Mouse (Mus musculus): ENCODE results near the gene Pde6g. TPM values are rescaled to one million over a fixed set of nuclear protein-coding genes. Genes with fewer than 3 reads are reported as not detected.
"Not testable (repeated sequence)": the region's sequence is repeated elsewhere in the genome, so short reads cannot be mapped to it uniquely, and the experiment has no call there.

Pde6g gene
- polyA plus RNA-seq, 1 experiment from 2014 or later, result 0.59 TPM

DNA sequence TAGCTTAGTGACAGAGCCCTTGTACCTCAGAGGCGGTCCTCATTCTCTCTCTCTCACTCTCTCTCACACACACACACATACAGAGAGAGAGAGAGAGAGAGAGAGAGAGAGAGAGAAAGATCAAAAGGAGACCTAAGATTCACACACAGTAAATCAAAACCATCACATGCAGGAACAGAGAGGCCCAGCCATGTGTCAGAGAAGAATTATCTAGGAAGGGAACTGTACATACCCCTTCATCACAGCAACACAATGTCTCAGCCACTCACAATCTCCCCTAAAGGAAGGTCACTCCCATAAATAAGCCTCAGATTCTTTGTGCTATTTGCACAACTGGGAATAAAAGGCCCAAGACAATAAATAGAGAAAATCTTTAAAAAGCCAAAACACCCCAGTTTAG, 34.7 kb downstream of the Pde6g start:
- Histone ChIP-seq H3K4me2 (ENCODE audit: low read depth, low read length) (no peak overlapping the region), H3K27ac (ENCODE audit: low read depth, low read length) (no peak overlapping the region), H3K27me3 (ENCODE audit: control insufficient read depth, insufficient read depth, low read length) (no peaks in the 10 kb centered on the region), H3K4me3 (ENCODE audit: low read depth, low read length) (no peak overlapping the region), H3K36me3 (ENCODE audit: control insufficient read depth, insufficient read depth, low read length) (peaks cover 40% of the 10 kb centered on the region), H3K9me3 (ENCODE audit: control insufficient read depth, low read length) (no peaks in the 10 kb centered on the region), H3K4me1 (ENCODE audit: control insufficient read depth, insufficient read depth, low read length) (no peaks in the 10 kb centered on the region; the same call in 1 of the 2 replicates), H3K9ac (replicated peaks; ENCODE audit: low read depth, low read length) (no peak overlapping the region)
- ATAC-seq (ENCODE audit: low read depth), result no peak
- WGBS, result 95% methylated on average over 1 of the region's 1 CpGs

DNA sequence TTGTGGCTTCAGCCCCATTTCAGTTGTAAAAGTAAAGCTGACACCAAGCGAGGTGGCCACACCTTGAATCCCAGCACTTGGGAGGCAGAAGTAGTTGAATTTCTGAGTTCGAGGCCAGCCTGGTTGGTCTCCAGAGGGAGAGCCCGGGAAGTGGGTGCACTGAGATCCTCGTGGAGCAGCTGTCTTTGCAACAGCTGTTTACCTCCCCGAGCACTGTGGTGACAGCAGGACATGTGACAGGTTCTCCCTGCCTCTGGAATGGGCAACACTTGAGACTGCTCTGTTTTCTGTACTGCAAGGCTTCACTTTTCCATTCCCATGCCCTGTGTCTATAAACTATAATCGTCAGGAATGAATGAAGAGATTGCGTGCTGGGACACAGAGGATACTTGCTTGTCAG, 35.4 kb downstream of the Pde6g start:
- 94% methylated on average over 7 of the region's 7 CpGs for WGBS
- no peak overlapping the region for H3K4me2 ChIP-seq (ENCODE audit: low read depth, low read length)
- no peak overlapping the region for H3K9ac ChIP-seq (replicated peaks; ENCODE audit: low read depth, low read length)
- H3K27ac ChIP-seq (ENCODE audit: low read depth, low read length), result no peak overlapping the region
- no peak overlapping the region for H3K4me3 ChIP-seq (ENCODE audit: low read depth, low read length)
- no peaks in the 10 kb centered on the region for H3K9me3 ChIP-seq (ENCODE audit: control insufficient read depth, low read length)
- ATAC-seq (ENCODE audit: low read depth), result no peak
- H3K36me3 ChIP-seq (ENCODE audit: control insufficient read depth, insufficient read depth, low read length), result peaks cover 47% of the 10 kb centered on the region
- H3K27me3 ChIP-seq (ENCODE audit: control insufficient read depth, insufficient read depth, low read length), result no peaks in the 10 kb centered on the region
- H3K4me1 ChIP-seq (ENCODE audit: control insufficient read depth, insufficient read depth, low read length), result no peaks in the 10 kb centered on the region

DNA sequence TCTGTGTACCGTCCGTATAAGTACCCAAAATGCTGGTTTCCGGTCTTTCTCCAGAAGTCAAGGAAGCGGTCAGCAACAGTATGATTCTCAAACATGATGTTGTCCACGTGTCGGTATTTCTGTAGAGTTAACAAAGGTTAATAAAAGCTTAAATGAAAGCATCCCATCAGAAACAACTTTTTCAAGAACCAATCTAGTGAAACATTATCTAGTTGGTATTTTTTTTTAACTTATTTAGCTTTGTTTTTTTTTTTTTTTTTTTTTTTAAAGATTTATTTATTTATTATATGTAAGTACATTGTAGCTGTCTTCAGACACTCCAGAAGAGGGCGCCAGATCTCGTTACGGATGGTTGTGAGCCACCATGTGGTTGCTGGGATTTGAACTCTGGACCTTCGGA, 39.7 kb downstream of the Pde6g start:
- ATAC-seq (ENCODE audit: low read depth); H3K9ac ChIP-seq (replicated peaks; ENCODE audit: low read depth, low read length): not testable (repeated sequence)
- WGBS, result 98% methylated on average over 7 of the region's 10 CpGs

DNA sequence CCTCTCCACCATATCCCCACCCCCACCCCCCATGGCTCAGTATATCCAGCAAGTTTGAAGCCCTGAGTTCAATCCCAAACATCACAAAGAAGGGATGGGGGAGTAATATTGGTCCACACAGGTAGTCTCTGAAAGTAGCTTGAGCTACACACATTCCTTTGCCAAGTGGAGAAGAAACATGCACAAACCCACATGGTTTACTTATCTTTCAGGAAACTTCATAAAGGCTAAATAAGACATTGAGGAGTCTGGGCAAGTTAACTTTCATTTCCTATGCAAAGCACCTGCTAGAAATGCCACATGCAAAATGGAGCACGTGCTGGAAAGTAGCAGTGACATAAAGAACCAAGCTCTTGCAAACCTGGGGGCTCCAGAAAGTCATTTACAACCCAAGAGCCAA, 46.9 kb downstream of the Pde6g start:
- Histone ChIP-seq H3K9me3 (ENCODE audit: control insufficient read depth, low read length) (no peaks in the 10 kb centered on the region), H3K27ac (ENCODE audit: low read depth, low read length) (no peak overlapping the region), H3K4me1 (ENCODE audit: control insufficient read depth, insufficient read depth, low read length) (no peaks in the 10 kb centered on the region), H3K4me2 (ENCODE audit: low read depth, low read length) (no peak overlapping the region), H3K4me3 (ENCODE audit: low read depth, low read length) (no peak overlapping the region), H3K9ac (replicated peaks; ENCODE audit: low read depth, low read length) (no peak overlapping the region), H3K27me3 (ENCODE audit: control insufficient read depth, insufficient read depth, low read length) (no peaks in the 10 kb centered on the region), H3K36me3 (ENCODE audit: control insufficient read depth, insufficient read depth, low read length) (peaks cover 72% of the 10 kb centered on the region)
- 87% methylated on average over 1 of the region's 1 CpGs for WGBS
- ATAC-seq (ENCODE audit: low read depth), result no peak

More for the DNA sequence above, 39.7 kb downstream of the Pde6g start:
- not testable (repeated sequence) for H3K27me3 ChIP-seq (ENCODE audit: control insufficient read depth, insufficient read depth, low read length); H3K27ac ChIP-seq (ENCODE audit: low read depth, low read length); H3K9me3 ChIP-seq (ENCODE audit: control insufficient read depth, low read length); H3K4me2 ChIP-seq (ENCODE audit: low read depth, low read length); H3K4me3 ChIP-seq (ENCODE audit: low read depth, low read length); H3K4me1 ChIP-seq (ENCODE audit: control insufficient read depth, insufficient read depth, low read length)
- H3K36me3 ChIP-seq (ENCODE audit: control insufficient read depth, insufficient read depth, low read length), result peaks cover 63% of the 10 kb centered on the region

DNA sequence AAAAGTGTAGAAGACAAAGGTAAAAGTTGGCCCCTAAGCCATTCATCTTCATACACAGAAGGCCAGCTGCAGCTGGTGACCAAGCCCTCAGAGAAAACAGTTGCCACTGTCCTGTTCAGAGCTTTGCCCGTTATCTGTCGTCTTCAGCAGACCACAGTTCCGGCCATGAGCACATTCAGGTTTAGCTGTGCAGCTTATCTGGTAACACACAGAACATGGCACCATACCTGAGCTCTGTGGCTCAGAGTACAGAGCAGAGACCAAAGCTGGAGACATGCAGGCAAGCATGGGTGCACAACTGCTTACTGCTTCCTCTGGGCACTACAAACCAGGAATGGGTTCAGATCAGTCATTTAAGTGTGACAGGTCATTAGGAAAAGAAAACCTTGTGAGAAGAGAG, 47.4 kb downstream of the Pde6g start:
- Histone ChIP-seq H3K27me3 (ENCODE audit: control insufficient read depth, insufficient read depth, low read length) (no peaks in the 10 kb centered on the region), H3K27ac (ENCODE audit: low read depth, low read length) (no peak overlapping the region), H3K4me2 (ENCODE audit: low read depth, low read length) (no peak overlapping the region), H3K4me1 (ENCODE audit: control insufficient read depth, insufficient read depth, low read length) (no peaks in the 10 kb centered on the region), H3K4me3 (ENCODE audit: low read depth, low read length) (no peak overlapping the region), H3K36me3 (ENCODE audit: control insufficient read depth, insufficient read depth, low read length) (peaks cover 73% of the 10 kb centered on the region), H3K9me3 (ENCODE audit: control insufficient read depth, low read length) (no peaks in the 10 kb centered on the region), H3K9ac (replicated peaks; ENCODE audit: low read depth, low read length) (no peak overlapping the region)
- ATAC-seq (ENCODE audit: low read depth), result no peak
- 94% methylated on average over 3 of the region's 3 CpGs for WGBS

DNA sequence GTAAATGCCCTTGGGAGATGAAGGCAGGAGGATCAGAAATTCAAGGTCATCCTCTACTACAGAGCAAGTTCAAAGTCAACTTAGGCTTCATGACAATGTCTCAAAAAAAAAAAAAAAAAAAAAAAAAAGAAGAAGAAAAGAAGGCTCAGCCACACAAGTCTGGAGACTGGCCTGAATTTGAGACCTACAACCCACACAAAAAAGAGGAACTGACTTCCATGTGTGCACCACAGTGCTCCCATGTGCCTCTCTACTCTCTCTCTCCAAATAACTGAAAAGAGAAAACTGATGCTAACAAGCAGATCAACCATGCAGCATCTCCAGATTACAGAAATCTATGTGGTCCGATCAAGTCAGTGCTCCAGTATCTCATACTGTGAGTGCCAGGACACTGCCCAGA, 48.5 kb downstream of the Pde6g start:
- Histone ChIP-seq H3K36me3 (ENCODE audit: control insufficient read depth, insufficient read depth, low read length) (peaks cover 73% of the 10 kb centered on the region), H3K9me3 (ENCODE audit: control insufficient read depth, low read length) (no peaks in the 10 kb centered on the region), H3K4me2 (ENCODE audit: low read depth, low read length) (no peak overlapping the region), H3K27me3 (ENCODE audit: control insufficient read depth, insufficient read depth, low read length) (no peaks in the 10 kb centered on the region), H3K4me3 (ENCODE audit: low read depth, low read length) (no peak overlapping the region), H3K9ac (replicated peaks; ENCODE audit: low read depth, low read length) (no peak overlapping the region), H3K27ac (ENCODE audit: low read depth, low read length) (no peak overlapping the region), H3K4me1 (ENCODE audit: control insufficient read depth, insufficient read depth, low read length) (no peaks in the 10 kb centered on the region)
- ATAC-seq (ENCODE audit: low read depth), result no peak
- WGBS, result 100% methylated on average over 1 of the region's 1 CpGs

DNA sequence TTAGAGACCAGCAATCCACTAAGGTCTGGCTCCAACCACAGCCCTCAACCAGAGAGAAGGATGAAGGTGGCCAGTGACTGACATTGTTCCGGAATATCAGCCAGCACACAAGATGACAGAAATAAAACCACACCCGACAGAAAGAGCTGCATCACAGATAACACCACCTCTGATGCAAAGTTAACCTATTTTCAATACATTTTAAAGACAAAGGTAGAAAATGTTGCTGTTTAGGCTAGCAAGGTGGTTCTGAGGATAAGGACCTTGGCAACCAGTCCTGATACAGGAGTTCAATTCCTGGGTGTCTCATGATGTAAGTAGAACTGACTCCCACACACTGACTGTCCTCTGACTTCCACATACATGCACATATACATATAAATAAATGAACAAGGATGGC, 54.0 kb downstream of the Pde6g start:
- Histone ChIP-seq H3K9ac (replicated peaks; ENCODE audit: low read depth, low read length) (no peak overlapping the region), H3K27me3 (ENCODE audit: control insufficient read depth, insufficient read depth, low read length) (no peaks in the 10 kb centered on the region), H3K4me1 (ENCODE audit: control insufficient read depth, insufficient read depth, low read length) (no peaks in the 10 kb centered on the region), H3K9me3 (ENCODE audit: control insufficient read depth, low read length) (no peaks in the 10 kb centered on the region), H3K27ac (ENCODE audit: low read depth, low read length) (no peak overlapping the region), H3K4me3 (ENCODE audit: low read depth, low read length) (no peak overlapping the region), H3K4me2 (ENCODE audit: low read depth, low read length) (no peak overlapping the region), H3K36me3 (ENCODE audit: control insufficient read depth, insufficient read depth, low read length) (peaks cover 40% of the 10 kb centered on the region)
- WGBS, result 93% methylated on average over 2 of the region's 2 CpGs
- no peak for ATAC-seq (ENCODE audit: low read depth)

Other genes with a start within 250 kb of the Pde6g start
- gene Bahcc1, start 220.6 kb downstream of the Pde6g start, polyA plus RNA-seq (2014; fragmentation: Nextera tagmentation; extraction: Ambion mirVana), result 17.0 and 20.8 TPM in 2 replicates
- gene Actg1, start 105.0 kb downstream of the Pde6g start, polyA plus RNA-seq (2014; fragmentation: Nextera tagmentation; extraction: Ambion mirVana), result 4,176 and 4,177 TPM in 2 replicates
- gene Fscn2, start 92.0 kb downstream of the Pde6g start, polyA plus RNA-seq (2014; fragmentation: Nextera tagmentation; extraction: Ambion mirVana), result 0.63 and 1.7 TPM in 2 replicates
- gene Faap100, start 74.7 kb downstream of the Pde6g start, polyA plus RNA-seq (2014; fragmentation: Nextera tagmentation; extraction: Ambion mirVana), result 74.8 and 86.8 TPM in 2 replicates
- 31.1 and 39.8 TPM in 2 replicates for gene Nploc4, start 15.8 kb downstream of the Pde6g start, polyA plus RNA-seq (2014; fragmentation: Nextera tagmentation; extraction: Ambion mirVana)
- gene Tspan10, start 10.9 kb downstream of the Pde6g start, polyA plus RNA-seq (2014; fragmentation: Nextera tagmentation; extraction: Ambion mirVana), result not detected in 2 replicates
- 12.0 and 12.9 TPM in 2 replicates for gene Oxld1, start 4.6 kb upstream of the Pde6g start, polyA plus RNA-seq (2014; fragmentation: Nextera tagmentation; extraction: Ambion mirVana)
- 21.6 and 28.4 TPM in 2 replicates for gene Ccdc137, start 4.6 kb upstream of the Pde6g start, polyA plus RNA-seq (2014; fragmentation: Nextera tagmentation; extraction: Ambion mirVana)
- 65.5 and 68.1 TPM in 2 replicates for gene Arl16, start 14.1 kb upstream of the Pde6g start, polyA plus RNA-seq (2014; fragmentation: Nextera tagmentation; extraction: Ambion mirVana)
- gene Mrpl12, start 31.1 kb upstream of the Pde6g start, polyA plus RNA-seq (2014; fragmentation: Nextera tagmentation; extraction: Ambion mirVana), result 131 and 135 TPM in 2 replicates
- gene Slc25a10, start 38.3 kb upstream of the Pde6g start, polyA plus RNA-seq (2014; fragmentation: Nextera tagmentation; extraction: Ambion mirVana), result 24.7 and 30.0 TPM in 2 replicates
- gene Gcgr, start 77.2 kb upstream of the Pde6g start, polyA plus RNA-seq (2014; fragmentation: Nextera tagmentation; extraction: Ambion mirVana), result 0.19 and 0.22 TPM in 2 replicates
- gene Mcrip1, start 96.2 kb upstream of the Pde6g start, polyA plus RNA-seq (2014; fragmentation: Nextera tagmentation; extraction: Ambion mirVana), result 248 and 267 TPM in 2 replicates
- gene Ppp1r27, start 97.6 kb upstream of the Pde6g start, polyA plus RNA-seq (2014; fragmentation: Nextera tagmentation; extraction: Ambion mirVana), result not detected in 2 replicates
- gene P4hb, start 119.8 kb upstream of the Pde6g start, polyA plus RNA-seq (2014; fragmentation: Nextera tagmentation; extraction: Ambion mirVana), result 248 and 330 TPM in 2 replicates
- 419 and 479 TPM in 2 replicates for gene Arhgdia, start 128.1 kb upstream of the Pde6g start, polyA plus RNA-seq (2014; fragmentation: Nextera tagmentation; extraction: Ambion mirVana)
- 191 and 222 TPM in 2 replicates for gene Alyref, start 144.9 kb upstream of the Pde6g start, polyA plus RNA-seq (2014; fragmentation: Nextera tagmentation; extraction: Ambion mirVana)
- gene Anapc11, start 144.9 kb upstream of the Pde6g start, polyA plus RNA-seq (2014; fragmentation: Nextera tagmentation; extraction: Ambion mirVana), result 209 and 236 TPM in 2 replicates
- 1.3 TPM in 1 of 2 replicates, not detected in the other for gene Npb, start 155.0 kb upstream of the Pde6g start, polyA plus RNA-seq (2014; fragmentation: Nextera tagmentation; extraction: Ambion mirVana)
- 170 and 187 TPM in 2 replicates for gene Pcyt2, start 164.4 kb upstream of the Pde6g start, polyA plus RNA-seq (2014; fragmentation: Nextera tagmentation; extraction: Ambion mirVana)
- gene Sirt7, start 171.7 kb upstream of the Pde6g start, polyA plus RNA-seq (2014; fragmentation: Nextera tagmentation; extraction: Ambion mirVana), result 42.8 and 48.2 TPM in 2 replicates
- gene Mafg, start 180.1 kb upstream of the Pde6g start, polyA plus RNA-seq (2014; fragmentation: Nextera tagmentation; extraction: Ambion mirVana), result 30.5 and 36.8 TPM in 2 replicates
- gene Pycr1, start 190.3 kb upstream of the Pde6g start, polyA plus RNA-seq (2014; fragmentation: Nextera tagmentation; extraction: Ambion mirVana), result 15.3 and 24.9 TPM in 2 replicates
- 2.3 and 2.5 TPM in 2 replicates for gene Myadml2, start 194.7 kb upstream of the Pde6g start, polyA plus RNA-seq (2014; fragmentation: Nextera tagmentation; extraction: Ambion mirVana)
- 1.3 and 6.2 TPM in 2 replicates for gene Notum, start 207.7 kb upstream of the Pde6g start, polyA plus RNA-seq (2014; fragmentation: Nextera tagmentation; extraction: Ambion mirVana)
- gene Aspscr1, start 219.5 kb upstream of the Pde6g start, polyA plus RNA-seq (2014; fragmentation: Nextera tagmentation; extraction: Ambion mirVana), result 137 and 141 TPM in 2 replicates